Mouse (Mus musculus): Measurements from ENCODE around the gene Macrod1.

- TF ChIP-seq CTCF (IDR thresholded peaks at IDR 0.05; ENCODE audit: borderline replicate concordance, insufficient read depth, low read depth, low read length): no peak
- peak; percentile 95 for TF ChIP-seq POLR2A (IDR thresholded peaks at IDR 0.05; ENCODE audit: borderline replicate concordance, insufficient read depth, low read length)
Observed at GRCm38 (mm10) chr19:7039841-7040636, 16.6 kb upstream of the Macrod1 start, which contains the start of gene Stip1.
